Mouse (Mus musculus) kidney, embryonic 16.5 days (tissue): ENCODE measurements around the gene Cyp3a13. TPM values are rescaled to one million over a fixed set of nuclear protein-coding genes. Genes with fewer than 3 reads are reported as not detected.

ENCODE experiments used
- ATAC-seq: fragments of 200-750 bp; cut with Nextera tagmentation; 2 replicates; pipeline ENCODE4 v1.8.0; 2017; ENCODE audit warnings: moderate TSS enrichment; ENCODE audit not compliant: low FRiP score, low TSS enrichment
- H3K27ac ChIP-seq: fragments of 300-500 bp; sonication (generic); 2 replicates; pipeline ENCODE4 v1.5.1; 2014; ENCODE audit warnings: low read length
- H3K27me3 ChIP-seq: fragments of 300-500 bp; sonication (generic); 2 replicates; pipeline ENCODE4 v1.6.1; 2014; ENCODE audit warnings: low read length, control low read depth, mixed read lengths; ENCODE audit not compliant: insufficient read depth
- H3K36me3 ChIP-seq: fragments of 300-500 bp; sonication (generic); 2 replicates; pipeline ENCODE4 v1.6.1; 2014; ENCODE audit warnings: low read length, control low read depth, mixed read lengths; ENCODE audit not compliant: insufficient read depth
- H3K4me1 ChIP-seq: fragments of 300-500 bp; sonication (generic); 2 replicates; pipeline ENCODE4 v1.6.1; 2014; ENCODE audit warnings: low read length, control low read depth, mixed read lengths; ENCODE audit not compliant: insufficient read depth
- H3K4me2 ChIP-seq: fragments of 300-500 bp; sonication (generic); replicated peaks from 2 replicates; pipeline ENCODE4 v1.6.1; 2014; ENCODE audit warnings: low read depth, low read length
- H3K4me3 ChIP-seq: fragments of 300-500 bp; sonication (generic); 2 replicates; pipeline ENCODE4 v1.5.1; 2014; ENCODE audit warnings: mild to moderate bottlenecking, low read length
- H3K9ac ChIP-seq: fragments of 300-500 bp; sonication (generic); replicated peaks from 2 replicates; pipeline ENCODE4 v1.6.1; 2014; ENCODE audit warnings: low read length
- H3K9me3 ChIP-seq: fragments of 300-500 bp; sonication (generic); 2 replicates; pipeline ENCODE4 v1.6.1; 2016; ENCODE audit warnings: low read length, control low read depth
- WGBS: fragments of 180-500 bp; shearing (Covaris S2); extraction: QIAGEN DNeasy Blood & Tissue Kit; methylation state at CpG from one replicate; pipeline ENCODE4 v1.1.7; 2014; 5-methylcytosine and 5-hydroxymethylcytosine counted together
- polyA plus RNA-seq: library from polyadenylated mRNA; unstranded; fragments of >200 nt; fragmentation: Nextera tagmentation; extraction: Ambion mirVana; gene quantifications from 2 replicates; pipeline ENCODE4 v1.2.1, GENCODE M21; 2015

Cyp3a13 gene
- 0.09 TPM in 1 of 2 replicates, not detected in the other for polyA plus RNA-seq

- Histone ChIP-seq H3K36me3 (no peaks in the 10 kb centered on the region), H3K4me1 (no peaks in the 10 kb centered on the region), H3K4me2 (no peak within 1 kb of the TSS), H3K27me3 (no peaks in the 10 kb centered on the region), H3K9me3 (no peaks in the 10 kb centered on the region), H3K9ac (no peak within 1 kb of the TSS), H3K27ac (no peak within 1 kb of the TSS), H3K4me3 (no peak within 1 kb of the TSS)
- WGBS, result 60% methylated on average over 2 of the region's 2 CpGs
- no peak for ATAC-seq
Measured at GRCm38 (mm10) chr5:137921532-137921931, at the start of gene Cyp3a13. Gene Cyp3a13 (minus strand): TSS chr5:137921619.

GRCm38 (mm10) chr5:137966492-137966891 is 45.1 kb upstream of the Cyp3a13 start:
- Histone ChIP-seq H3K9me3 (no peaks in the 10 kb centered on the region), H3K36me3 (no peaks in the 10 kb centered on the region), H3K4me2 (no peak overlapping the region), H3K4me3 (no peak overlapping the region), H3K27me3 (no peaks in the 10 kb centered on the region), H3K27ac (no peak overlapping the region), H3K4me1 (no peaks in the 10 kb centered on the region), H3K9ac (no peak overlapping the region)
- no peak for ATAC-seq

GRCm38 (mm10) chr5:137962945-137963344 is 41.5 kb upstream of the Cyp3a13 start, which contains the start of gene Gjc3:
Gene Gjc3 (minus strand): TSS chr5:137963098.
- Histone ChIP-seq H3K36me3 (no peaks in the 10 kb centered on the region), H3K9ac (no peak within 1 kb of the TSS)

GRCm38 (mm10) chr5:137956404-137956803 is 35.0 kb upstream of the Cyp3a13 start:
- WGBS, result 91% methylated on average over 3 of the region's 3 CpGs
- no peak overlapping the region for H3K27ac ChIP-seq
- H3K9ac ChIP-seq, result no peak overlapping the region
- no peak overlapping the region for H3K4me2 ChIP-seq
- H3K4me3 ChIP-seq, result no peak overlapping the region
- H3K27me3 ChIP-seq, result no peaks in the 10 kb centered on the region
- H3K4me1 ChIP-seq, result no peaks in the 10 kb centered on the region
- no peaks in the 10 kb centered on the region for H3K36me3 ChIP-seq
- no peaks in the 10 kb centered on the region for H3K9me3 ChIP-seq
- ATAC-seq, result no peak

More at GRCm38 (mm10) chr5:137962945-137963344, 41.5 kb upstream of the Cyp3a13 start, which contains the start of gene Gjc3:
- H3K4me1 ChIP-seq, result no peaks in the 10 kb centered on the region
- 83% methylated on average over 8 of the region's 8 CpGs for WGBS
- no peak for ATAC-seq
- H3K4me3 ChIP-seq, result no peak within 1 kb of the TSS
- H3K27me3 ChIP-seq, result no peaks in the 10 kb centered on the region
- H3K4me2 ChIP-seq, result no peak within 1 kb of the TSS
- H3K9me3 ChIP-seq, result no peaks in the 10 kb centered on the region
- H3K27ac ChIP-seq, result no peak within 1 kb of the TSS

- Histone ChIP-seq H3K4me3 (no peak overlapping the region), H3K27me3 (no peaks in the 10 kb centered on the region), H3K9me3 (no peaks in the 10 kb centered on the region), H3K27ac (no peak overlapping the region), H3K4me1 (no peaks in the 10 kb centered on the region), H3K36me3 (no peaks in the 10 kb centered on the region), H3K4me2 (no peak overlapping the region), H3K9ac (no peak overlapping the region)
- 28% methylated on average over 6 of the region's 6 CpGs for WGBS
- no peak for ATAC-seq
Measured at GRCm38 (mm10) chr5:137951218-137951617, 29.8 kb upstream of the Cyp3a13 start.

- no peak for ATAC-seq
- no peaks in the 10 kb centered on the region for H3K36me3 ChIP-seq
- no peaks in the 10 kb centered on the region for H3K4me1 ChIP-seq
- H3K9me3 ChIP-seq, result no peaks in the 10 kb centered on the region
- H3K27me3 ChIP-seq, result no peaks in the 10 kb centered on the region
- no peak overlapping the region for H3K27ac ChIP-seq
- no peak overlapping the region for H3K9ac ChIP-seq
- no peak overlapping the region for H3K4me2 ChIP-seq
- no peak overlapping the region for H3K4me3 ChIP-seq
Measured at GRCm38 (mm10) chr5:137947303-137947702, 25.9 kb upstream of the Cyp3a13 start.

- Histone ChIP-seq H3K4me2 (no peak overlapping the region), H3K4me1 (no peaks in the 10 kb centered on the region), H3K27ac (no peak overlapping the region), H3K4me3 (no peak overlapping the region), H3K9me3 (no peaks in the 10 kb centered on the region), H3K36me3 (no peaks in the 10 kb centered on the region), H3K9ac (no peak overlapping the region), H3K27me3 (no peaks in the 10 kb centered on the region)
- no peak for ATAC-seq
- 67% methylated on average over 1 of the region's 1 CpGs for WGBS
Measured at GRCm38 (mm10) chr5:137943133-137943532, 21.7 kb upstream of the Cyp3a13 start.

- no peak overlapping the region for H3K4me2 ChIP-seq
- 65% methylated on average over 4 of the region's 4 CpGs for WGBS
- no peak overlapping the region for H3K27ac ChIP-seq
- H3K27me3 ChIP-seq, result no peaks in the 10 kb centered on the region
- ATAC-seq, result no peak
- no peak overlapping the region for H3K4me3 ChIP-seq
- no peaks in the 10 kb centered on the region for H3K36me3 ChIP-seq
- no peaks in the 10 kb centered on the region for H3K4me1 ChIP-seq
- no peaks in the 10 kb centered on the region for H3K9me3 ChIP-seq
- H3K9ac ChIP-seq, result no peak overlapping the region
Measured at GRCm38 (mm10) chr5:137940948-137941347, 19.5 kb upstream of the Cyp3a13 start.

GRCm38 (mm10) chr5:137937238-137937637 is 15.8 kb upstream of the Cyp3a13 start:
- H3K27ac ChIP-seq, result no peak overlapping the region
- no peaks in the 10 kb centered on the region for H3K36me3 ChIP-seq
- no peaks in the 10 kb centered on the region for H3K4me1 ChIP-seq
- H3K9ac ChIP-seq, result no peak overlapping the region
- no peak overlapping the region for H3K4me2 ChIP-seq
- WGBS, result 68% methylated on average over 4 of the region's 4 CpGs
- no peak for ATAC-seq
- H3K9me3 ChIP-seq, result no peaks in the 10 kb centered on the region
- H3K27me3 ChIP-seq, result no peaks in the 10 kb centered on the region
- H3K4me3 ChIP-seq, result no peak overlapping the region

- H3K27me3 ChIP-seq, result no peaks in the 10 kb centered on the region
- H3K9ac ChIP-seq, result no peak overlapping the region
- H3K4me1 ChIP-seq, result no peaks in the 10 kb centered on the region
- no peaks in the 10 kb centered on the region for H3K9me3 ChIP-seq
- H3K27ac ChIP-seq, result no peak overlapping the region
- ATAC-seq, result no peak
- H3K36me3 ChIP-seq, result no peaks in the 10 kb centered on the region
- no peak overlapping the region for H3K4me3 ChIP-seq
- 88% methylated on average over 2 of the region's 2 CpGs for WGBS
- H3K4me2 ChIP-seq, result no peak overlapping the region
Measured at GRCm38 (mm10) chr5:137936486-137936885, 15.1 kb upstream of the Cyp3a13 start.
